Mouse (Mus musculus) lung, postnatal 14 days (tissue): Measurements from ENCODE around the gene Ppp4r2.
"Not testable (repeated sequence)": the region's sequence is repeated elsewhere in the genome, so short reads cannot be mapped to it uniquely, and the experiment has no call there.

Source experiments
- DNase-seq: peaks from one replicate; pipeline ENCODE4 v3.0.0; 2021

The Ppp4r2 gene

DNA sequence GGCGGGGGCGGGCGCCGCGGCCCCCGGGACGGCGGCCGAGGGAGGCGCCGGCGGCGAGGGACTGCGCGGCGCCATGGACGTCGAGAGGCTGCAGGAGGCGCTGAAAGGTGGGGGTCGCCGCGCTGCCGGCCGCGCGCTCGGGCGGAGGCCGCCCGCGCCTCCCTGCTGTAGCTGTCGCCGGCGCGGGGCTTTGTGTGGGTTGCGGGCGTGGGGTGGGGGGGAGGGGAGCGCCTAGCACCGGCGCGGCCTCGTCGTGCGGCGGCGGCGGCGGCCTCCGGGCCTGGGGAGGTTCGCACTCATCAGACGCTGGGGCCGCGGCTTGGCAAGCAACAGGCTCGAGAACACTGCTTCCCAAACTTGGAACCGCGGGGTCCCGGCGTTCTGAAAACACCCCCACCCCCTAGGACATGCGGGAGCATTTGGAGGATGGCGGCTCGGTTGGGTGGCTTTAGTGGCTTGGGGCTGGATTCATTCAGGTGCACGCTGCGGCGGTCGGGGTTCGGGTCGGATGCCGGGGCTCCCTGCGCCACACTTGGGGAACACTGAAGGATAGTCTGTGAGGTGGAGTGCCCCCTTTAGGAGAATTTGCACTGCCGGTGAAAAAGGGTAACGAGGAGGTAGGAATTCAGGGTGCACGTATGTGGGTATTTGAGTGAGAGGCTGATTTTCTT is 524 bp downstream of the Ppp4r2 start:
- peak; percentile 49 for DNase-seq

DNA sequence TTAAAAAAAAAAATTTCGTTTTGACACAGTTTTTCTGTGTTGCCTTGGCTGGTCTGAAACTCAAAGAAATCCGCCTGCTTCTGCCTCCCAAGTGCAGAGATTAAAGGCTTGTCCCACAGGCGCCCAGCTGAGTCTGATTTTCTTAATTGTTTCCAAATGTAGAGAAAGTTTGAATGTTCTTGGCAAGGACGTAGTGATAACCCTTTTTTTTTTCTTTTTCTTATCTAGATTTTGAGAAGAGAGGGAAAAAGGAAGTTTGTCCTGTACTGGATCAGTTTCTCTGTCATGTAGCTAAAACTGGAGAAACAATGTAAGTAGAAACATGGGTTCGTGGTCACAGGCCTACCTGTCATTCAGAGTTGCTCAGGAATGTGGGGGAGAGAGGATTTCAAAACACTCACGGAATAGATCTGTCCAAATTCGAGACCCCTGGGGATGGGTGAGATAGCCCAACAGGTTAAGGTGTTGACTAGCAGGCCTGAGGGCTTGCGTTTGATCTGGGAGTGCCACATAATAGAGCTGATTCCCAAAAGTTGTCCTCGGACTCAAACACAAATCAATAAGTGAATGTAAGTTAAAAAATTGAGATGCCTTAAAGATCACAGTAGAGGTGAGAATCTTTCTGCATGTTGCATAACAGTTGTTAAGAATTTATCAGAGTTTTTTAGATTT is 1.2 kb downstream of the Ppp4r2 start:
- DNase-seq, result no peak

DNA sequence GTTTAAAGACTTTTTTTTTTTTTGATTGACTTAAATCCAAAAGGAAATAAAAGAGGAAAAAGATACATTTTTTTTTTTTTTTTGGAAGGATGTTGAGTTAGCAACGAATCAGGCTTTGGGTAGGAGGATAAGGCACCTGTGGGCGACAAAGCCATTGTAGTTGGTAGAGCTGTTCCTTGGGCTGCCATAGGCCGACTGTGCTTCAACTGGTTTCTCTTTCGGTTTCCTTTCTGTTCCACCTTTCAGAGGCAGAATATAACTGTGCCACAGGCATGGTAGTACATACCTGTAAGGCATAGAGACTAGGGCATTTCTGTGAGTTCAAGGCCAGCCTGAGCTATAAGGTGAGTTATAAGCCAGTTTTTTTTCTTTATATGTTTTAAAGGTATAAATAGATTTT is 11.6 kb downstream of the Ppp4r2 start:
- DNase-seq, result no peak

DNA sequence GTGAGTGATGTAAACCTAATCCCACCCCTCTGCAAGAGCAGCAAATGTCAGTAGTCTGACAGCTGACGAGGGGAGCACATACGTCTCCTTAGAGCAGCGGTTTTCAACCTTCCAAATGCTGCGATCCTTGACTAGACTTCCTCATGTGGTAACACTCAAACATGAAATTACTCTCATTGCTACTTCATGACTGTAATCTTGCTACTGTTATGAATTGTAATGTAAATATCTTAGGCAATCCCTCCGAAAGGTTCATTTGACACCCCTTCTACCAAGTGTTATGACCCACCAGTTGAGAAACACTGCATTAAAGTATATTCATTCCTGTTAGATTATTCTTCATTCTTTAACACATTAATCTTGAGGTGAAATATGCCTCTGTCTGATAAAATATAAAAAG is 13.8 kb downstream of the Ppp4r2 start:
- DNase-seq, result no peak

DNA sequence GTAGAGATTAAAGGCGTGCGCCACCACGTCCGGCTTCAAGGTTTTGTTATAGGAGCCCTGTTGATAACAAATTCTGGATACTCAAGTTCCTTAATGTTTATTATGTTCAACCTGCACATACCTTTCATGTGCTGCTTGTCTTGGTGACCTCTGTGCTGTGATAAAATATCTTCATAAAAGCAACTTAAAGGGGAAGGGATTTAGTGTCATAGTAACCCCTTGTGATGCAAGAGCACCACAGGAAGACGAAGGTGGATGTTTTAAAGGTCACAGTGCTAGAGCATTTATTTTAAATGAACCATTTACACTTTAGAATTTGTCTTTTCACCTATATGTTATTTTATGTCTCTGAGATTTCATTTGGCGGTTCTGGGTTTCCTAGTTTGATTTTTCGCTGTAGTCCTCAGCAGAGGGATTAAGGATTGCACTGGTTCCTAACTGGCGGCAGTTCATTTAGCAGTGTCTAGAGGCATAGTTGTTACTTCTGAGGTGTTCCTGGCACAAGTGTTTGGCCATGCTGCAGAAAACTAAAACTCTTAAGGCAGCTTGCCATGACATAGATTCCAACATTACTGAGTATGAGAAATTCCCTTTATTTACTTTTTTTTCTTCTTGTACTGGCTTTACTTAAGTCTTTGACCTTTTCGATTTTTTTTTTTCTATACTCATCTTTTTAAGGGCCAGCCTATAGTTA is 15.4 kb downstream of the Ppp4r2 start:
- no peak for DNase-seq

DNA sequence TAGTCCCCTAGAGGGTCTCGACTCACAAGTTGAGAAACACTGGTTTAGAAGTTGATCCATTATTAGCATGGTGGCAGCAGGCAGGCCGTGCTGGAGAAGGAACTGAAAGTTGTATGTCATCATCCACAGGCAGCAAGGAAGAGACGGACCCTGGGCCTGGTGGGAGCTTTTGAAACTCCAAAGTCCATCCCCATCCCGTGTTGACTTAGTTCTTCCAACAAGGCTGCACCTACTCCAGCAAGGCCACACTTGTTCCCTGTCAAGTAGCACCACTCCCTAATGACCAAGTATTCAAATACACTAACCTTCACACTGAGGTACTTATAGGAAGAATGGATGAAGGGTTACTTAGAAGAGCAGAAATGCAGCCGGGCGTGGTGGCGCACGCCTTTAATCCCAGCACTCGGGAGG is 17.3 kb downstream of the Ppp4r2 start:
- peak; percentile 19 for DNase-seq

DNA sequence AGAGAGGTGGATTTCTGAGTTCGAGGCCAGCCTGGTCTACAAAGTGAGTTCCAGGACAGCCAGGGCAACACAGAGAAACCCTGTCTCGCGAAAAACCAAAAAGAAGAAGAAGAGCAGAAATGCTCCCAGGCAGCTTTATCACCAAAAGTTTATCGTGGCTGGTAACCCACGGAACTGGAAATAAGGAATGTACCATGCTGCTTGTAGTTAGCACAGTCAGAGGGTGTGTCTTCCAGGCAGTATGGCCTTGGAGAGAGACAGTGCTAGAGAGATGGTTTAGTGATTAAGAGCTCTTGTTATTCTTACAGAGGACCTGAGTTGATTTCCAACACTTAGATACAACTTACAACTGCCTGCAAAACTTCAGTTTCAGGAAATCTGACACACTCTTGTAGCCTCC is 17.7 kb downstream of the Ppp4r2 start:
- DNase-seq, result no peak

DNA sequence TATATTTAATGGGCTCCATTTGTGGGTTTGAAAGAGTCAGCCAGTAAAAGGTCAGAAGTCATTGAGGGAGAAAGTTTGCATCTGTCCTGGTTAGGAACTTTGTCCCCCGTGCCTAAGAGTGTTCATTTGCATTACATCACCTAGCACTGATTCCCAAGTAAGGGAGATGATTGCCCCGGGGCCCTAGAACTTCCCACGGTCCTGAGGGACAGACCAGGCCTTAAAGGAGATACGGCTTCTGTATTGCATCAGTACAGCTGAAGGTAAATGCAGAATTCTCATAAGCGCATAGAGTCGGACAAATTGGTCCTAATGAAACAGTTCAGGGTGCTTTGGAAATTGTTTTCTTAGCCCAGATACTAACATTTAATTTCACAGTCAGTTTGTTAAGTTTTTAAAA is 31.9 kb downstream of the Ppp4r2 start:
- no peak for DNase-seq

DNA sequence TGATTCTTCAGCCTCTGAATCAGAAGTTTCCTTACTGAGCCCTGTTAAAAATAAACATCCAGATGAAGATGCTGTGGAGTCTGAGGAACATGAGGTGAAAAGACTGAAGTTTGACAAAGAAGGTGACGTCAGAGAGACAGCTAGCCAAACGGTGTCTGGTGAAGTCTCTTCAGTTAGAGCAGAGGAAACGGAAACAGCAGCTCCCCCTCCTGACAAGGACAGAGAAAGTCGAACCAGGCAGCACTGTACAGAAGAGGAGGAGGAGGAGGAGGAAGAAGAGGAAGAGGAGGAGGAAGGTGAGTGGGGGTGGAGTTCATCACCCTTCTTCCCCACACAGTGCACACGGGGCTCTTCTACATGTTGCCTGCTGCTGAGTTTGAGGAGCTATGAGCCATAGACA is 32.4 kb downstream of the Ppp4r2 start:
- not testable (repeated sequence) for DNase-seq

DNA sequence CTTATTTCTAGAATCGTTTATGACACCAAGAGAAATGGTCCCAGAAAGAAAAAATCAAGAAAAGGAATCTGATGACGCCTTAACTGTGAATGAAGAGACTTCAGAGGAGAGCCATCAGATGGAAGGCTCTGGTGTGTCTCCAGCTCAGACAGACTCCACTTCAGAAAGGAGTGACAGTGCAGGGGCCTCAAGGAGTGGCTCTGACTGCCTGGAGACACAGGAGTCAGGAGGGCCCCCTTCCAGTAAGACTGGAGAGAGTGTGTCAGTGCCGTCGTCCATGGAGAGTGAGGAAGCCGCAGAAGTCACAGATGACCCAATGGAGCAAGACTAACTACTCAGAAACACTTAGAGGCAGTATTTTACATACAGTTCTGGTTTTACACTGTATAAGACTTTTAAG is 32.8 kb downstream of the Ppp4r2 start:
- not testable (repeated sequence) for DNase-seq

DNA sequence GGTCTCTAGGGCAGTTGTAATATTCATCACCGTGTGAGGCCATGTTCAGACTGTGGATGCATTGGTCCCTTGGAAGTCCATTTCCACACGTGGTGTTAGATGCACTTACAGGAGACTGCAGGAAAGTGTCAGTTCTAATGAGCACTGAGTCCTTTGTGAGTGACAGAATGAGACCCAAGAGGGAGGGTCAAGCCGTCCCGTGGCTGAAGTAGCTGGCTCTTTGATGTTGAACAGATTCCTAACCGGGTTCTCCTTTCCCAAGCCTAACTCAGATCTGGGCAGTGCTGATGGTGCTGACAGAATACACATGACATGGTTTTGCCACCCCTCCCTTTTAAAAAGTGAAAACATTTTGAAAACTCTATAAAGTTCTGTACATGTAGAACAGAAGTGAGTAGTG is 35.4 kb downstream of the Ppp4r2 start:
- DNase-seq, result no peak

DNA sequence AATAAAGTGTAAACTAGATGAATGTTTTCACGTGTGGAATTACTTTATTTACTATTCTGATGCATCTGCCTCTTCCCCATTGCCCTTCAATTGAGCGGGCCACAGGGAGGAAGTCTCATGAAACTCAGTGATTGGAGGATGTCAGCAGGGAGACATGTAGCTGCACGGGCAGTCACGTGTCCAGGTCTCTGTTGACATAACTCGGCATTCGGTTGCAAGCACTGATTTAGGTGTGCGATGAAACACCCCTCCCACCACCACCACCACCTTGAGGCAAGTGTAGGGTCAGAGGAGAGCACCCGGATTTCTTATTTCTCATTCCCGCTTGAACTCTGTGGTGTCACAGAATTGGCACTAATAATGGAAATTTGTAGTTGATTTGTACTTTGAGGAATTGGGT is 36.5 kb downstream of the Ppp4r2 start:
- DNase-seq, result no peak

DNA sequence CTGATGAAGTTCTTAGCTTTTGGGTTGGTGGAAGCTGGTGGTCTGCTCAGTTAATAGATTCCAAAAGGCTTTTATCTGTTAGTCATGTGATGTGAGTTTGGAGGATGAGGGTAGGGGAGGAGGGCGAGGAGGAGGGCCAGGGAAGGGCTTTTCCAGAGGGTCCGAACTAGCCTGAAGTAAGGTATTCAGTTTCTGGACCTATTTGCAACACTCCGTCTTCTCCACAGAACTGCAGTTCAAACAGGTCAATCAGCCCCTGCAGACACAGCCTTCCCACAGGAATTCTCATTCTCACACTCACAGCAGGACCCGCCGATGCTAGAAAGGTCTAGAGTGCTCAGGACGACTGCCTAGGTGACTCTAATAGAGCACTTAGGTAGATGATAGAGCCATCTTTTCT is 39.8 kb downstream of the Ppp4r2 start:
- DNase-seq, result no peak

DNA sequence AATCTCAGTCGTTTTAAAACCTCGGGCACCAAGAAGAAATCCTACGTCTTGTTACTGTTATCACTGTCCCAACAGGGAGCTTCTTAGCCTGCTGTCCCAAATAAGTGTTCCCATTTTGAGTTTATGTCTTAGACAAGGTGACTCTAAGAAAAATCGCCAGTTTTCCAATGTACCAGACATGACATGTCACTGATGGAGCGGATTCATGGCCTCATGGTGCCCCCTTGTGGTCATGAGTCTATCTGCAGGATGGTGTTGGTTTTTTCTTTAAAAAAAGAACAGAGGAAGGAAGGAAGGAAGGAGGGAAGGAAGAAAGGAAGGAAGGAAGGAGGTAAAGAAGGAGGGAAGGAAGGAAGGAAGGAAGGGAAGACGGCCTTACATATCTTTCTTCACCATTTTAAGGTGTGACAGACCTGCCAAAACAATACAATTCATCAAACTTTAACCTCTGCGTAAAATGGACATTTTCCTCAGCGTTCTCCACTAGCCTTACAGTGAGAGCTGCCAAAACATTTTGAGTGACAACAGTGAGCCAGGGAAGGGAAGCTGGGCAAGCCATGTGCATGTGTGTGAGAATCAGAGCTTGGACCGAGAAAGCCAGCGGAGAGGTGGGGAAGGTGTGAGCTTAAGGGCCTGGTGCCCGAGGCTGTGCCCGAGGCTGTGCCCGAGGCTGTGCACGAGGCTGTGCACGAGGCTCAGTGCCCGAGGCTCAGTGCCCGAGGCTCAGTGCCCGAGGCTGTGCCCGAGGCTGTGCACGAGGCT is 42.6 kb downstream of the Ppp4r2 start:
- DNase-seq, result peak; percentile 80

DNA sequence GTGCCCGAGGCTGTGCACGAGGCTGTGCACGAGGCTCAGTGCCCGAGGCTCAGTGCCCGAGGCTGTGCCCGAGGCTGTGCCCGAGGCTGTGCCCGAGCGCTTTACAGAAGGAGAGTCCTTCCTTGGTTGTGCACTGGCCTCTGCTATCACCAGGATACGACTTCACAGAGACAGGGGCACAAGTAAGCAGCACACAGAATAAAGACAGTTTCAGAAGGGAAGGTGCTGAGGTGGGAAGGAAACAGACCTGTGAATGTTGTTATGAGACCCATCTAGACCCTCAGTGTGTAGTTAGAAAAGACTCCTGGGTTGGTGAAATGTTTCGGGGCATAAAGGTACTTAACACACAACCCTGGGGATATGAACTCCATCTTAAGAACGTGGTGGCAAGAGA is 43.2 kb downstream of the Ppp4r2 start:
- no peak for DNase-seq

DNA sequence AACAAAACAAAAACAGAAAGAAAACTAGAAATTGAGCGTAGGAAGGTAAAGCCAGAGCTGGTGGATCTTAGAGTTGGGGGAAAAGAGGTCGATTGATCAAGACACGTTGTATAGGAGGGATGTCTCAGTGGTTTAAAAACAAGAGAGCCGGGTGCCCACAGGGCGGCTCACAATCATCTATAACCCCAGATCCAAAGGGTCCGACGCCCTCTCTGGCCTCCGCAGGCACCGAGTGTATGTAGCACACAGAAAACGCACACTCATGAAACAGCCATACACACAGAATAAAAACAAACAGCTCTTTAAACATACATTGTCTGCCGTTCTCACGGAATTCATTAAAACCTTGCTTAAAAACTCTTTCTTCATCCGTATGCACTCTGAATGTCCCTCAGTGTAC is 45.1 kb downstream of the Ppp4r2 start:
- DNase-seq, result no peak

DNA sequence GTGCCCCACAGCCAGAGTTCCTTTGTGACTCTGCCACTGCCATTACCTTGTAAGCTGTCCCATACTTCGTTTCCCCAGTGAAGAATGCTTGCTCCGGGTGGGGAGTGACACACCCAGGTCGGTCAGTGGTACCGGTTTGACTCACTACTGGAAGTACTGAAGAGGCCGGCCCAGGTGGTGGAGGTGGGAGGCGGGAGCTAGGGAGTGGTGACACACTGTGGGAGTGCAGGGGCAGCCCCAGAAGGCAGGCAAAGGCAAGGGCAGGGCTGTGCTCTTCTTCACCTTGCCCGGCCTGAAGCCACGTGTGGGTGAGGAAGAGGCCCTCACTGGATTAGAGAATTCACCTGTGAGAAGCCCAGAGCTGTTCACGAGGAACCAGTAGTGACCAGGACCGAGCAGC is 46.2 kb downstream of the Ppp4r2 start:
- no peak for DNase-seq

DNA sequence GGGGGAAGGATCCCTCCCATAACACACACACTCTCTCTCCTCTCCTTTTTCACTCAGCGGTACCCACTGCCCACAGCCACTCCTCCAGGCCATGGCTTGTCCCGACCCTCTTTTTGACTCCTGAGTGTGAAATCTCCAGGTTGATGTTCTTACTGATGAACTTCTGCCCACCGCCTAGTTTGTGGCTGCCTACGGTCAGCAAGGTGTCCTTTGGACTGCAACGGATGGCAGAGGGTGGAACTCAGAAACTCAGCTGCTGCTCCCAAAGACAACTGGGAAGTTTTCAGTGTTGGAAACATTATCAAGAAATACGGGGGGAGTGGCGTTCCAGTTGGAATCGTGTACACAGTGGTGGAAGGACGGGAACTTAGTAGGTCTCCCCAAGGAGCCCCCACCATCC is 48.2 kb downstream of the Ppp4r2 start:
- no peak for DNase-seq

DNA sequence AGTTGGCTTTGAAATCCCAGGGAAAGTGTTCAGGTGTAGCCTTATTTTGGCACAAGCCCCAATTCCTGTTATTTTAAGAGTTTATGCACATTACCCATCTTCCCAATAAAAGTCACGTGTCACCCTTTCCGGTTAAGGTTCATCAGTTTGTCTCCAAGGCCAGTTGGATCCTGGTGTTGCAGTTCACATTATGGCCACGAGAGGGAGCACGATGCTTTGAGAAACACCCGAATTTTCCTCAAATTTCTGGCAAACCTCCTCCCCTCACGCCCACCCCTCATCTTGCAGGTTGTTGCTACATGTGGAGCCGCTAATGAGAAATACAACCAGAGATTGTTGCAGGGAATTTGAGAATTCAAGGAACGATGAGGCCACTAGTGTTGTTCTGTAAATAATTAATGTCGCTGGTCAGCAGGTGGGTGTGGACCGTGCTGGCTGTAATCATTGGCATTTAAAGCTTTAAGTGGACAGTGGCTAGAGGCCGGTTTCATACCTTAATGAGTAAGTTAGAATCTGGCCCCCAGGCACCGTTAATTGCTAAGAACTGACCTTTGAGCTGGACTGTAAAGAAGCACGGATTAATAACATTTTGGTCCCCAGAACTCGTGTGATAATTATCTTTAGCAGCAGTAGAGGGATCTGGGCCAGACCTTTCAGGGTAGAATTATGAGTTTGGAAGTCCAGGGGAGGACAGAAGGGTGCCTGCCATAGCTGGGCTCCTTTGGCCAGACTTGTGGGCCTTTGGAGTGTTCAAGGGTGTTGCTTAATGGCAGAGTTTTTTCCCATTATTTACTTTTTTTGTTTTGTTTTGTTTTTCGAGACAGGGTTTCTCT is 49.2 kb downstream of the Ppp4r2 start:
- DNase-seq, result peak; percentile 78

DNA sequence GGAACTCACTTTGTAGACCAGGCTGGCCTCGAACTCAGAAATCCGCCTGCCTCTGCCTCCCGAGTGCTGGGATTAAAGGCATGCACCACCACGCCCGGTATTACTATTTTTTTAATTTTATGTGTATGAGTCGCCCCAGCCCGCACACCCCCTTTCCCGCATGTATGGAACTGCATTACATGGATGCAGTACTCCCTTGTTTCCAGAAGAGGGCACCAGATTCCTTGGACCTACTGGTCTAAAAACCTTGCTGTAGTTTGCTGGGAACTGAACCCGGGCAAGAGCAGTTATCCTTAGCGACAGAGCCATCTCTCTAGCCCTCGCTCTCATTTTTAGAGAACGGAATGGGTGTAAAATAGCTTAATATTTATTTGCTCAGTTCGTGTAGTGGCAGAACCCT is 49.8 kb downstream of the Ppp4r2 start:
- DNase-seq, result peak; percentile 34

DNA sequence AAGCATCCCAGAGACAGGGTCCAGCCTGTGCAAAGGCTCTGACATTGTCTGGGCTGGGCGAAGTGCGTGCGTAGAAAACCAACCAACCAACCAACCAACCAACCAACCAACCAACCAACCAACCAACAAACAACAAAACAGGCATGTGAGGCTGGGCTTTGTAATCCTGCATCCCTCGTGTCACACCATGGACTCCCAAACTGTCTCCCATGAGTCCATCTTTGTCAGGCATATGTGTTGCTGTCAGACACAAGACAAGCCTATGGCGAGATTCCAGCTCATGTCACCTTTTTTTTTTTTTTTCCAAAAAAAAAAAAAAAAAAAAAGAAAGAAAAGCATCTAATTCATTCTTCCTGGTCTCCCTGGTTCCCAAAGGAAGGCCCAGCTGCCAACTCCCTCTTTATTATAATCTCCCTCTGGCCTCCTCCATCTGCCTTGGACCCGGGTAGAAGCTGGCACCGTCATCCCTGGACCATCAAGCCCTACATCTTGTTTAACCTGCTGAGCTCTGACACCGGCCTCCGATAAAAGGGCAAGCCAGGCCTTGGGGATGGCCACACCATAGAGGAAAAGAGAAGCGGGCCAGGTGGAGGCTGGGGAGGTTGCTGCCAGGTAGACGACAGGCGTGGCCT is 51.3 kb downstream of the Ppp4r2 start:
- no peak for DNase-seq

DNA sequence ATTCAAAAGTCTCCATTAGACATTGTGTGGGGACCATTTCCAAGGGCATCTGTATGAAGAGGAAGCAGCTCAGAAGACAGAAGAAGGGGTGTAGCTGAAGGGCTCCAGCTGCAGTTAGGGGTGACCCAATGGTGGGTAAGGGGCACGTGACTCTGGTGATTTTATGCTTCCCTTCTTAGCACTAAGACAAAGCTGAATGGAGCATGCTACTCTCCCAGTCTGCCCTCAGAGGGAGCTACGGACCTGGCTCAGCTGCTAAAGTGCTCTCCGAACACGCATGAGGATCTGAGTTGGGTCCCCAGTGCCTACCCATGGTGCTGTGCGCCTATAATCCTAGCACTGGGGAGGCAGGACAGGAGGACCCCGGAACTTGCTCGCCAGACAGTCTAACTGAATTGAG is 52.0 kb downstream of the Ppp4r2 start:
- no peak for DNase-seq
